Mouse (Mus musculus) CH12.LX (cell line): Measurements from ENCODE around the gene Tm9sf4. TPM values are rescaled to one million over a fixed set of nuclear protein-coding genes. Genes with fewer than 3 reads are reported as not detected.

Source experiments
- DNase-seq: peaks from one replicate; pipeline ENCODE4 v3.0.0-alpha.2; 2013; ENCODE audit errors: extremely low read depth
- H3K27ac ChIP-seq: 2 replicates; pipeline ENCODE4 v1.5.1; 2012; ENCODE audit warnings: low read depth, mild to moderate bottlenecking, control low read depth, moderate library complexity; ENCODE audit not compliant: insufficient read depth
- H3K27me3 ChIP-seq: replicated peaks from 2 replicates; pipeline ENCODE3; 2012; ENCODE audit warnings: inconsistent platforms
- H3K36me3 ChIP-seq, 2 experiments: replicated peaks in 1 of 2; 2 replicates each; pipeline versions ENCODE3 to v1.6.1; 2012; ENCODE audit warnings: inconsistent platforms in 1 of 2, low read length in 1 of 2, mild to moderate bottlenecking in 1 of 2, mixed read lengths in 1 of 2, moderate library complexity in 1 of 2; ENCODE audit not compliant: control insufficient read depth in 1 of 2, insufficient read depth in 1 of 2
- H3K4me1 ChIP-seq, 2 experiments: 2 replicates each; pipeline ENCODE4 v1.6.1; 2012; ENCODE audit warnings: inconsistent platforms in 1 of 2, moderate library complexity in 1 of 2; ENCODE audit not compliant: insufficient read depth in 2 of 2, control insufficient read depth in 1 of 2
- H3K4me2 ChIP-seq: 2 replicates; pipeline ENCODE4 v1.6.1; 2012; ENCODE audit warnings: low read depth, mild to moderate bottlenecking, control low read depth; ENCODE audit not compliant: poor library complexity, insufficient read depth, severe bottlenecking
- H3K4me3 ChIP-seq, 3 experiments: fragments of 150-350 bp in 1 of 3; sonication (generic) in 1 of 3; replicated peaks in 1 of 3; 2 replicates each; pipeline versions ENCODE3 to v1.5.1; 2011 to 2012; ENCODE audit warnings: low read depth in 2 of 3, low read length in 2 of 3, mild to moderate bottlenecking in 2 of 3, moderate library complexity in 2 of 3, control low read depth in 1 of 3, improper control_type of control experiment in 1 of 3, inconsistent platforms in 1 of 3, mixed read lengths in 1 of 3; ENCODE audit not compliant: poor library complexity in 1 of 3
- H3K79me2 ChIP-seq: replicated peaks from 2 replicates; pipeline ENCODE4 v1.6.1; 2012; ENCODE audit warnings: mild to moderate bottlenecking, moderate library complexity; ENCODE audit not compliant: control insufficient read depth, poor library complexity, insufficient read depth, severe bottlenecking; ENCODE audit errors: extremely low read depth
- H3K9ac ChIP-seq: 2 replicates; pipeline ENCODE4 v1.6.1; 2012; ENCODE audit warnings: low read depth, mild to moderate bottlenecking, control low read depth, moderate library complexity; ENCODE audit not compliant: insufficient read depth
- H3K9me3 ChIP-seq: replicated peaks from 2 replicates; pipeline ENCODE3; 2012; ENCODE audit warnings: low read length, inconsistent platforms, mixed read lengths
- BHLHE40 ChIP-seq: IDR thresholded peaks from 2 replicates; pipeline ENCODE4 v1.6.1; 2011; ENCODE audit warnings: mild to moderate bottlenecking, low read depth, low read length, improper control_type of control experiment
- CHD2 ChIP-seq: IDR thresholded peaks from 2 replicates; pipeline ENCODE4 v1.6.1; 2011; ENCODE audit warnings: low read length, improper control_type of control experiment
- ELF1 ChIP-seq: IDR thresholded peaks from 2 replicates; pipeline ENCODE4 v1.6.1; 2014; ENCODE audit warnings: low read depth, mild to moderate bottlenecking, inconsistent platforms, low read length, improper control_type of control experiment
- ETS1 ChIP-seq: conservative IDR thresholded peaks from 2 replicates; pipeline ENCODE4 v1.6.1; 2012; ENCODE audit warnings: low read depth, mild to moderate bottlenecking, inconsistent platforms, low read length, improper control_type of control experiment, moderate library complexity
- HCFC1 ChIP-seq: IDR thresholded peaks from 2 replicates; pipeline ENCODE4 v1.6.1; 2012; ENCODE audit warnings: low read depth, mild to moderate bottlenecking, inconsistent platforms, low read length, improper control_type of control experiment
- JUN ChIP-seq: IDR thresholded peaks from 2 replicates; pipeline ENCODE4 v1.6.1; 2011; ENCODE audit warnings: low read depth, mild to moderate bottlenecking, low read length, improper control_type of control experiment, moderate library complexity; ENCODE audit not compliant: insufficient read depth
- JUND ChIP-seq: conservative IDR thresholded peaks from 2 replicates; pipeline ENCODE4 v1.6.1; 2011; ENCODE audit warnings: low read depth, low read length, improper control_type of control experiment
- KAT2A ChIP-seq: IDR thresholded peaks from 2 replicates; pipeline ENCODE4 v1.6.1; 2012; ENCODE audit warnings: low read length, improper control_type of control experiment, inconsistent platforms; ENCODE audit not compliant: insufficient replicate concordance
- MAX ChIP-seq: IDR thresholded peaks from 2 replicates; pipeline ENCODE4 v1.6.1; 2011; ENCODE audit warnings: low read length, improper control_type of control experiment
- MAZ ChIP-seq: IDR thresholded peaks from 2 replicates; pipeline ENCODE4 v1.6.1; 2012; ENCODE audit warnings: low read depth, mild to moderate bottlenecking, inconsistent platforms, low read length, improper control_type of control experiment, moderate library complexity
- MXI1 ChIP-seq: IDR thresholded peaks from 2 replicates; pipeline ENCODE4 v1.6.1; 2011; ENCODE audit warnings: mild to moderate bottlenecking, low read depth, low read length, improper control_type of control experiment
- NELFE ChIP-seq: IDR thresholded peaks from 2 replicates; pipeline ENCODE4 v1.6.1; 2011; ENCODE audit warnings: low read depth, low read length, improper control_type of control experiment
- POLR2AphosphoS2 ChIP-seq: IDR thresholded peaks from 2 replicates; pipeline ENCODE4 v1.6.1; 2011; ENCODE audit warnings: low read depth, low read length, improper control_type of control experiment
- RAD21 ChIP-seq: IDR thresholded peaks from 2 replicates; pipeline ENCODE4 v1.6.1; 2011; ENCODE audit warnings: low read depth, mild to moderate bottlenecking, low read length, improper control_type of control experiment, moderate library complexity
- SIN3A ChIP-seq: IDR thresholded peaks from 2 replicates; pipeline ENCODE4 v1.6.1; 2012; ENCODE audit warnings: low read length, improper control_type of control experiment, inconsistent platforms
- SMC3 ChIP-seq: IDR thresholded peaks from 2 replicates; pipeline ENCODE4 v1.6.1; 2011; ENCODE audit warnings: low read depth, low read length, improper control_type of control experiment
- TCF12 ChIP-seq: IDR thresholded peaks from 2 replicates; pipeline ENCODE4 v1.6.1; 2014; ENCODE audit warnings: low read depth, mild to moderate bottlenecking, inconsistent platforms, low read length, improper control_type of control experiment
- UBTF ChIP-seq: IDR thresholded peaks from 2 replicates; pipeline ENCODE4 v1.6.1; 2012; ENCODE audit warnings: low read depth, mild to moderate bottlenecking, inconsistent platforms, low read length, improper control_type of control experiment, moderate library complexity
- USF1 ChIP-seq: IDR thresholded peaks from 2 replicates; pipeline ENCODE4 v1.6.1; 2014; ENCODE audit warnings: low read depth, mild to moderate bottlenecking, inconsistent platforms, low read length, improper control_type of control experiment
- dilution Hi-C: fragments of 300-500 bp; cut with MboI; formaldehyde crosslinking; loops from 2 replicates; pipeline ENCODE4 v1.14.3; 2020; ENCODE audit warnings: low sequenced_read_pairs; ENCODE audit not compliant: extremely low pct_unique_long_range_greater_than_20kb, extremely low pct_ligation_motif_present
- in situ Hi-C: fragments of 300-500 bp; cut with MboI; formaldehyde crosslinking; loops from 3 replicates; pipeline ENCODE4 v1.14.3; 2019; ENCODE audit warnings: low sequenced_read_pairs, low pct_ligation_motif_present, low pct_unique_long_range_greater_than_20kb, mixed read lengths
- polyA plus RNA-seq: library from polyadenylated mRNA; unstranded; fragments of >175 nt; gene quantifications from 2 replicates; pipeline ENCODE4 v1.2.1, GENCODE M21; 2012; ENCODE audit warnings: low read depth; ENCODE audit not compliant: insufficient read length
- total RNA-seq, 2 experiments: library from RNA; depleted of rRNA; stranded (reverse); fragments of 300-350 nt in 1 of 2; fragments of >200 nt in 1 of 2; gene quantifications; 2 replicates each; pipeline ENCODE4 v1.2.3; 2012 to 2014

Tm9sf4 gene
- total and polyA plus RNA-seq, 3 experiments = 13.3 to 51.1 (median 30.4) TPM

DNA sequence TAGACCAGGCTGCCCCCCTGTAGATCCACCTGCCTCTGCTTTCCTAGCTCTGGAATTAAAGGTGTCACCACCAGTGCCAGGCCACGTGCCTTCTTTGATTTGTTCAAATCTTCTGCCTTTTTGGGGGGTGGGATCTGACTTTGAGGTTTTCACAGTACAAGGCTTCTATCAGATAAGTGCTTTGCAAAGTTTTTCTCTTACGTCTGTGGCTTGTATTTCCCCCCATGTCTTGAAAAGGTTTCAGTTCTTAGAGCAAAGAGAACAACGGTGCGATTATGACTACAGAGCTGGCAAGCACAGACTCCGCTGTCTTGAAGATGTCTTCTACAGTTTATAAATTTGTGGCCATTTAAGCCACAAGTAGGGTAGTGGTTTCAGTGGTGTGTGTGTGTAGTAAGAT lies 50.3 kb downstream of the Tm9sf4 start:
- TF ChIP-seq POLR2AphosphoS2 = no peak
- no peak for TF ChIP-seq MAZ
- no peak for TF ChIP-seq JUN
- no peak for TF ChIP-seq SMC3
- TF ChIP-seq KAT2A = no peak
- TF ChIP-seq MAX = no peak
- no peak for TF ChIP-seq ELF1
- no peak for TF ChIP-seq NELFE
- no peak for TF ChIP-seq JUND
- no peak for TF ChIP-seq UBTF
- TF ChIP-seq HCFC1 = no peak
- TF ChIP-seq CHD2 = no peak
- TF ChIP-seq, all 38 proteins: peak for 0
- H3K4me2 ChIP-seq = no peak overlapping the region
- H3K27ac ChIP-seq = no peak overlapping the region
- in situ Hi-C loops (no loop called here), dilution Hi-C loops (no loop called here)
- no peaks in the 10 kb centered on the region for H3K9me3 ChIP-seq
- peaks cover 27 to 45% of the 10 kb centered on the region in 2 experiments for H3K36me3 ChIP-seq
- no peaks in the 10 kb centered on the region for H3K27me3 ChIP-seq
- H3K79me2 ChIP-seq = no peaks in the 10 kb centered on the region
- H3K4me1 ChIP-seq = peaks cover 9 to 24% of the 10 kb centered on the region in 2 experiments
- no peak overlapping the region for H3K4me3 ChIP-seq
- no peak overlapping the region for H3K9ac ChIP-seq
- no peak for DNase-seq

DNA sequence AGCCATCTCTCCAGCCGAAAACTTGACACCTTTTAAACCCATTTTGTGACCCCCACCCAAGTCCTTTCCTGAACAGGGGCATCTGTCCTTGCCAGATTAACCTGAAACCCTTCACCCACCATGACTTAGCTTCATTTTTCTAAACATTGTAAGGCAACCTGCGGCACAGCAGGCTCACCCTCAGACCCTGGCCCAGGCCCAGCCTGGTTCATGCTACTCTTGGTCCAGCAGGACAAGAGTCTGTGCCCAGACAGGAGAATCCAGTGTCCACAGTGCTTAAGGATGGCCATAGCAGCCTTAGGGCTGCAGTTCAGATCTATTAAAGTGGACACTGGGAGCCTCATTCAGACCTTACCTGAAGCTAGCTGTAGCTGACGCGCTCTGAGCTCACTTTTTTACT lies 52.2 kb downstream of the Tm9sf4 start:
- no peaks in the 10 kb centered on the region for H3K9me3 ChIP-seq
- no peaks in the 10 kb centered on the region for H3K27me3 ChIP-seq
- no peak overlapping the region for H3K27ac ChIP-seq
- in situ Hi-C loops = no loop called here
- no peak overlapping the region for H3K9ac ChIP-seq
- peaks cover 12 to 27% of the 10 kb centered on the region in 2 experiments for H3K36me3 ChIP-seq
- dilution Hi-C loops = no loop called here
- H3K4me1 ChIP-seq = peaks cover 9 to 24% of the 10 kb centered on the region in 2 experiments
- no peak for TF ChIP-seq SIN3A
- TF ChIP-seq RAD21 = no peak
- no peak for TF ChIP-seq MXI1
- no peak for TF ChIP-seq SMC3
- no peak for TF ChIP-seq HCFC1
- no peak for TF ChIP-seq TCF12
- TF ChIP-seq USF1 = no peak
- no peak for TF ChIP-seq ETS1
- no peak for TF ChIP-seq BHLHE40
- TF ChIP-seq UBTF = no peak
- DNase-seq = no peak
- no peaks in the 10 kb centered on the region for H3K79me2 ChIP-seq
- no peak overlapping the region for H3K4me2 ChIP-seq
- no peak overlapping the region for H3K4me3 ChIP-seq
